Mouse (Mus musculus) myocyte (in vitro differentiated cells): ENCODE data around the gene Fbf1.

Source experiments
- CEBPB ChIP-seq: IDR thresholded peaks from 2 replicates; pipeline ENCODE4 v1.6.1; 2011; ENCODE audit warnings: mild to moderate bottlenecking, moderate library complexity; ENCODE audit not compliant: poor library complexity, insufficient read depth, severe bottlenecking
- E2F4 ChIP-seq: IDR thresholded peaks from one replicate; pipeline ENCODE4 v1.6.1; 2011; ENCODE audit warnings: mild to moderate bottlenecking, control low read depth, moderate library complexity; ENCODE audit not compliant: insufficient read depth
- POLR2A ChIP-seq: IDR thresholded peaks from one replicate; pipeline ENCODE4 v1.6.1; 2011; ENCODE audit warnings: low read depth, mild to moderate bottlenecking, control low read depth, moderate library complexity; ENCODE audit not compliant: insufficient read length
- TCF12 ChIP-seq: IDR thresholded peaks from one replicate; pipeline ENCODE4 v1.6.1; 2011; ENCODE audit warnings: mild to moderate bottlenecking, control low read depth; ENCODE audit not compliant: poor library complexity, insufficient read depth, severe bottlenecking

- TF ChIP-seq POLR2A (no peak), E2F4 (no peak), CEBPB (no peak), TCF12 (no peak)
Measured at GRCm38 (mm10) chr11:116178411-116179121, 10.6 kb upstream of the Fbf1 start.
